Comparison of ENCODE assay signal across 8 mouse cellular contexts in genomic region chrX:77511994-77512485, GRCm38 (mm10). TPM values are rescaled to one million over a fixed set of nuclear protein-coding genes. Genes with fewer than 3 reads are reported as not detected.
DNase-seq lines count a peak whose midpoint lies in the region; ATAC-seq lines count a peak whose summit lies in the region.

No protein-coding gene starts in this region.

- peaks cover 5% of the 10 kb centered on the region for H3K27me3 ChIP-seq in megakaryocyte, embryonic 14.5 days (replicated peaks)
- H3K27me3 ChIP-seq in embryonic facial prominence, embryonic 12.5 days = no peaks in the 10 kb centered on the region
- H3K27me3 ChIP-seq in intestine, embryonic 15.5 days (replicated peaks) = no peaks in the 10 kb centered on the region
- no peaks in the 10 kb centered on the region for H3K27me3 ChIP-seq in neural tube, embryonic 15.5 days (replicated peaks)

- WGBS in embryonic facial prominence, embryonic 12.5 days = 22% methylated on average over 12 of the region's 12 CpGs
- 21% methylated on average over 12 of the region's 12 CpGs for WGBS in intestine, embryonic 15.5 days
- WGBS in neural tube, embryonic 15.5 days = 29% methylated on average over 12 of the region's 12 CpGs

- no peak for DNase-seq in cerebellum, postnatal 36 days
- no peak for DNase-seq in gastrocnemius, postnatal 36 days
- DNase-seq in kidney, adult 18-20 months = no peak

- H3K4me3 ChIP-seq in megakaryocyte, embryonic 14.5 days (replicated peaks) = peak overlapping the region; percentile 94
- peak overlapping the region; percentile 60 for H3K4me3 ChIP-seq in embryonic facial prominence, embryonic 12.5 days
- H3K4me3 ChIP-seq in intestine, embryonic 15.5 days (replicated peaks) = peak overlapping the region; percentile 60
- peak overlapping the region; percentile 59 for H3K4me3 ChIP-seq in neural tube, embryonic 15.5 days (replicated peaks)

- H3K9me3 ChIP-seq in megakaryocyte, embryonic 14.5 days = peaks cover 6% of the 10 kb centered on the region; the same call in 1 of the 2 replicates
- no peaks in the 10 kb centered on the region for H3K9me3 ChIP-seq in embryonic facial prominence, embryonic 12.5 days
- H3K9me3 ChIP-seq in intestine, embryonic 15.5 days = no peaks in the 10 kb centered on the region
- H3K9me3 ChIP-seq in neural tube, embryonic 15.5 days (replicated peaks) = no peaks in the 10 kb centered on the region

- peaks cover 16% of the 10 kb centered on the region; the same call in 1 of the 2 replicates for H3K4me1 ChIP-seq in megakaryocyte, embryonic 14.5 days
- H3K4me1 ChIP-seq in embryonic facial prominence, embryonic 12.5 days = no peaks in the 10 kb centered on the region
- H3K4me1 ChIP-seq in intestine, embryonic 15.5 days (replicated peaks) = no peaks in the 10 kb centered on the region
- H3K4me1 ChIP-seq in neural tube, embryonic 15.5 days = peaks cover 16% of the 10 kb centered on the region

- H3K9ac ChIP-seq in embryonic facial prominence, embryonic 12.5 days = peak overlapping the region; percentile 80
- peak overlapping the region; percentile 64 for H3K9ac ChIP-seq in intestine, embryonic 15.5 days
- H3K9ac ChIP-seq in neural tube, embryonic 15.5 days (replicated peaks) = peak overlapping the region; percentile 68

- peak overlapping the region; percentile 51 for H3K4me2 ChIP-seq in embryonic facial prominence, embryonic 12.5 days (replicated peaks)
- H3K4me2 ChIP-seq in intestine, embryonic 15.5 days (replicated peaks) = peak overlapping the region; percentile 54
- peak overlapping the region; percentile 57 for H3K4me2 ChIP-seq in neural tube, embryonic 15.5 days

- H3K27ac ChIP-seq in embryonic facial prominence, embryonic 12.5 days = peak overlapping the region; percentile 97
- peak overlapping the region; percentile 93 for H3K27ac ChIP-seq in intestine, embryonic 15.5 days
- H3K27ac ChIP-seq in neural tube, embryonic 15.5 days (replicated peaks) = peak overlapping the region; percentile 89

- no peak for ATAC-seq in megakaryocyte, adult 5-6 weeks (ENCODE audit: poor library complexity, severe bottlenecking)
- ATAC-seq in embryonic facial prominence, embryonic 12.5 days (ENCODE audit: insufficient number of reproducible peaks, insufficient read depth, low FRiP score, low TSS enrichment) = no peak
- ATAC-seq in intestine, embryonic 15.5 days = no peak
- ATAC-seq in neural tube, embryonic 15.5 days (ENCODE audit: low FRiP score) = no peak

- intact Hi-C loops in gastrocnemius, postnatal 36 days (cut with DNase I) = loop anchor here (5.0 kb wide), 1 partner anchor 125 kb away; no protein-coding TSS in a partner anchor

- no peaks in the 10 kb centered on the region for H3K36me3 ChIP-seq in megakaryocyte, embryonic 14.5 days (replicated peaks; ENCODE audit: low read length)
- no peaks in the 10 kb centered on the region for H3K36me3 ChIP-seq in embryonic facial prominence, embryonic 12.5 days
- H3K36me3 ChIP-seq in intestine, embryonic 15.5 days = no peaks in the 10 kb centered on the region
- no peaks in the 10 kb centered on the region for H3K36me3 ChIP-seq in neural tube, embryonic 15.5 days

RNA-seq across cellular contexts. Expression of gene Tbl1x, which starts 1.2 kb away (rescaled TPM):
- polyA plus RNA-seq in megakaryocyte, embryonic 14.5 days (2012; ENCODE audit: insufficient read depth, low replicate concordance) = 1.6 and 2.8 TPM in 2 replicates
- total RNA-seq in megakaryocyte, adult 5-6 weeks (2015) = 40.9 and 44.5 TPM in 2 replicates
- 23.6 and 27.1 TPM in 2 replicates for total RNA-seq in megakaryocyte, adult 5-6 weeks (2017)
- polyA plus RNA-seq in embryonic facial prominence, embryonic 12.5 days (2016; fragmentation: Nextera tagmentation; extraction: Ambion mirVana) = 78.9 and 83.2 TPM in 2 replicates
- 60.6 and 66.1 TPM in 2 replicates for polyA plus RNA-seq in intestine, embryonic 15.5 days (2015; fragmentation: Nextera tagmentation; extraction: Ambion mirVana)
- polyA plus RNA-seq in neural tube, embryonic 15.5 days (2015; fragmentation: Nextera tagmentation; extraction: Ambion mirVana) = 41.4 and 49.7 TPM in 2 replicates
- total RNA-seq in gastrocnemius, postnatal 36 days (2021) = 1 to 10 TPM; 8.3 to 9.1 TPM

Comparison
In these comparisons a context has a peak if more than half of its experiments do, and no peak if none do; other contexts are left out.
1. RNA of gene Tbl1x, which starts 1.2 kb away (polyA plus RNA-seq): 78.9 to 83.2 TPM in embryonic facial prominence, embryonic 12.5 days, 60.6 to 66.1 TPM in intestine, embryonic 15.5 days and 41.4 to 49.7 TPM in neural tube, embryonic 15.5 days; 1.6 to 2.8 TPM in megakaryocyte, embryonic 14.5 days; every median in the first group is over 10 times any median in the second.
2. Peak in every context shown above with its lines, with median percentiles within 50 percentile points of each other: H3K4me3 ChIP-seq, H3K27ac ChIP-seq, H3K4me2 ChIP-seq and H3K9ac ChIP-seq.